Mouse (Mus musculus) CH12.LX (cell line): ENCODE data around the gene Arhgap25. TPM values are rescaled to one million over a fixed set of nuclear protein-coding genes. Genes with fewer than 3 reads are reported as not detected.

ENCODE experiments used
- DNase-seq: peaks from one replicate; pipeline ENCODE4 v3.0.0-alpha.2; 2013; ENCODE audit errors: extremely low read depth
- H3K27ac ChIP-seq: 2 replicates; pipeline ENCODE4 v1.5.1; 2012; ENCODE audit warnings: low read depth, mild to moderate bottlenecking, control low read depth, moderate library complexity; ENCODE audit not compliant: insufficient read depth
- H3K27me3 ChIP-seq: replicated peaks from 2 replicates; pipeline ENCODE3; 2012; ENCODE audit warnings: inconsistent platforms
- H3K36me3 ChIP-seq, 2 experiments: replicated peaks in 1 of 2; 2 replicates each; pipeline versions ENCODE3 to v1.6.1; 2012; ENCODE audit warnings: inconsistent platforms in 1 of 2, low read length in 1 of 2, mild to moderate bottlenecking in 1 of 2, mixed read lengths in 1 of 2, moderate library complexity in 1 of 2; ENCODE audit not compliant: control insufficient read depth in 1 of 2, insufficient read depth in 1 of 2
- H3K4me1 ChIP-seq, 2 experiments: 2 replicates each; pipeline ENCODE4 v1.6.1; 2012; ENCODE audit warnings: inconsistent platforms in 1 of 2, moderate library complexity in 1 of 2; ENCODE audit not compliant: insufficient read depth in 2 of 2, control insufficient read depth in 1 of 2
- H3K4me2 ChIP-seq: 2 replicates; pipeline ENCODE4 v1.6.1; 2012; ENCODE audit warnings: low read depth, mild to moderate bottlenecking, control low read depth; ENCODE audit not compliant: poor library complexity, insufficient read depth, severe bottlenecking
- H3K4me3 ChIP-seq, 3 experiments: fragments of 150-350 bp in 1 of 3; sonication (generic) in 1 of 3; replicated peaks in 1 of 3; 2 replicates each; pipeline versions ENCODE3 to v1.5.1; 2011 to 2012; ENCODE audit warnings: low read depth in 2 of 3, low read length in 2 of 3, mild to moderate bottlenecking in 2 of 3, moderate library complexity in 2 of 3, control low read depth in 1 of 3, improper control_type of control experiment in 1 of 3, inconsistent platforms in 1 of 3, mixed read lengths in 1 of 3; ENCODE audit not compliant: poor library complexity in 1 of 3
- H3K79me2 ChIP-seq: replicated peaks from 2 replicates; pipeline ENCODE4 v1.6.1; 2012; ENCODE audit warnings: mild to moderate bottlenecking, moderate library complexity; ENCODE audit not compliant: control insufficient read depth, poor library complexity, insufficient read depth, severe bottlenecking; ENCODE audit errors: extremely low read depth
- H3K9ac ChIP-seq: 2 replicates; pipeline ENCODE4 v1.6.1; 2012; ENCODE audit warnings: low read depth, mild to moderate bottlenecking, control low read depth, moderate library complexity; ENCODE audit not compliant: insufficient read depth
- H3K9me3 ChIP-seq: replicated peaks from 2 replicates; pipeline ENCODE3; 2012; ENCODE audit warnings: low read length, inconsistent platforms, mixed read lengths
- E2F4 ChIP-seq: IDR thresholded peaks from 2 replicates; pipeline ENCODE4 v1.6.1; 2011; ENCODE audit warnings: low read depth, low read length, improper control_type of control experiment; ENCODE audit not compliant: insufficient replicate concordance
- ELF1 ChIP-seq: IDR thresholded peaks from 2 replicates; pipeline ENCODE4 v1.6.1; 2014; ENCODE audit warnings: low read depth, mild to moderate bottlenecking, inconsistent platforms, low read length, improper control_type of control experiment
- EP300 ChIP-seq: IDR thresholded peaks from 2 replicates; pipeline ENCODE4 v1.6.1; 2011; ENCODE audit warnings: low read length, improper control_type of control experiment
- ETS1 ChIP-seq: conservative IDR thresholded peaks from 2 replicates; pipeline ENCODE4 v1.6.1; 2012; ENCODE audit warnings: low read depth, mild to moderate bottlenecking, inconsistent platforms, low read length, improper control_type of control experiment, moderate library complexity
- JUN ChIP-seq: IDR thresholded peaks from 2 replicates; pipeline ENCODE4 v1.6.1; 2011; ENCODE audit warnings: low read depth, mild to moderate bottlenecking, low read length, improper control_type of control experiment, moderate library complexity; ENCODE audit not compliant: insufficient read depth
- JUND ChIP-seq: conservative IDR thresholded peaks from 2 replicates; pipeline ENCODE4 v1.6.1; 2011; ENCODE audit warnings: low read depth, low read length, improper control_type of control experiment
- KAT2A ChIP-seq: IDR thresholded peaks from 2 replicates; pipeline ENCODE4 v1.6.1; 2012; ENCODE audit warnings: low read length, improper control_type of control experiment, inconsistent platforms; ENCODE audit not compliant: insufficient replicate concordance
- MAFK ChIP-seq: IDR thresholded peaks from 2 replicates; pipeline ENCODE4 v1.6.1; 2011; ENCODE audit warnings: low read length, improper control_type of control experiment; ENCODE audit not compliant: insufficient replicate concordance
- MAX ChIP-seq: IDR thresholded peaks from 2 replicates; pipeline ENCODE4 v1.6.1; 2011; ENCODE audit warnings: low read length, improper control_type of control experiment
- MAZ ChIP-seq: IDR thresholded peaks from 2 replicates; pipeline ENCODE4 v1.6.1; 2012; ENCODE audit warnings: low read depth, mild to moderate bottlenecking, inconsistent platforms, low read length, improper control_type of control experiment, moderate library complexity
- MYC ChIP-seq: IDR thresholded peaks from 2 replicates; pipeline ENCODE4 v1.6.1; 2011; ENCODE audit warnings: low read depth, mild to moderate bottlenecking, improper control_type of control experiment, low read length
- NRF1 ChIP-seq: IDR thresholded peaks from 2 replicates; pipeline ENCODE4 v1.6.1; 2014; ENCODE audit warnings: low read depth, mild to moderate bottlenecking, inconsistent platforms, low read length, improper control_type of control experiment, moderate library complexity
- POLR2A ChIP-seq: IDR thresholded peaks from 2 replicates; pipeline ENCODE4 v1.6.1; 2011; ENCODE audit warnings: low read depth, mild to moderate bottlenecking, improper control_type of control experiment, low read length
- RAD21 ChIP-seq: IDR thresholded peaks from 2 replicates; pipeline ENCODE4 v1.6.1; 2011; ENCODE audit warnings: low read depth, mild to moderate bottlenecking, low read length, improper control_type of control experiment, moderate library complexity
- RCOR1 ChIP-seq: conservative IDR thresholded peaks from 2 replicates; pipeline ENCODE4 v1.6.1; 2012; ENCODE audit warnings: low read depth, mild to moderate bottlenecking, inconsistent platforms, low read length, improper control_type of control experiment
- SIN3A ChIP-seq: IDR thresholded peaks from 2 replicates; pipeline ENCODE4 v1.6.1; 2012; ENCODE audit warnings: low read length, improper control_type of control experiment, inconsistent platforms
- SMC3 ChIP-seq: IDR thresholded peaks from 2 replicates; pipeline ENCODE4 v1.6.1; 2011; ENCODE audit warnings: low read depth, low read length, improper control_type of control experiment
- TBP ChIP-seq: conservative IDR thresholded peaks from 2 replicates; pipeline ENCODE4 v1.6.1; 2011; ENCODE audit warnings: low read depth, low read length, improper control_type of control experiment
- TCF12 ChIP-seq: IDR thresholded peaks from 2 replicates; pipeline ENCODE4 v1.6.1; 2014; ENCODE audit warnings: low read depth, mild to moderate bottlenecking, inconsistent platforms, low read length, improper control_type of control experiment
- USF1 ChIP-seq: IDR thresholded peaks from 2 replicates; pipeline ENCODE4 v1.6.1; 2014; ENCODE audit warnings: low read depth, mild to moderate bottlenecking, inconsistent platforms, low read length, improper control_type of control experiment
- USF2 ChIP-seq: conservative IDR thresholded peaks from 2 replicates; pipeline ENCODE4 v1.6.1; 2011; ENCODE audit warnings: low read depth, low read length, improper control_type of control experiment
- ZKSCAN1 ChIP-seq: IDR thresholded peaks from 2 replicates; pipeline ENCODE4 v1.6.1; 2012; ENCODE audit warnings: low read depth, inconsistent platforms, low read length, improper control_type of control experiment, borderline replicate concordance
- ZMIZ1 ChIP-seq: IDR thresholded peaks from 2 replicates; pipeline ENCODE4 v1.6.1; 2012; ENCODE audit warnings: low read depth, mild to moderate bottlenecking, inconsistent platforms, low read length, improper control_type of control experiment
- ZNF384 ChIP-seq: IDR thresholded peaks from 2 replicates; pipeline ENCODE4 v1.6.1; 2012; ENCODE audit warnings: low read depth, low read length, improper control_type of control experiment, inconsistent platforms
- dilution Hi-C: fragments of 300-500 bp; cut with MboI; formaldehyde crosslinking; loops from 2 replicates; pipeline ENCODE4 v1.14.3; 2020; ENCODE audit warnings: low sequenced_read_pairs; ENCODE audit not compliant: extremely low pct_unique_long_range_greater_than_20kb, extremely low pct_ligation_motif_present
- in situ Hi-C: fragments of 300-500 bp; cut with MboI; formaldehyde crosslinking; loops from 3 replicates; pipeline ENCODE4 v1.14.3; 2019; ENCODE audit warnings: low sequenced_read_pairs, low pct_ligation_motif_present, low pct_unique_long_range_greater_than_20kb, mixed read lengths
- polyA plus RNA-seq: library from polyadenylated mRNA; unstranded; fragments of >175 nt; gene quantifications from 2 replicates; pipeline ENCODE4 v1.2.1, GENCODE M21; 2012; ENCODE audit warnings: low read depth; ENCODE audit not compliant: insufficient read length
- total RNA-seq, 2 experiments: library from RNA; depleted of rRNA; stranded (reverse); fragments of 300-350 nt in 1 of 2; fragments of >200 nt in 1 of 2; gene quantifications; 2 replicates each; pipeline ENCODE4 v1.2.3; 2012 to 2014

Arhgap25 gene
- total and polyA plus RNA-seq, 3 experiments = 11.7 to 16.5 (median 12.5) TPM

- DNase-seq = no peak
- Histone ChIP-seq H3K4me1 (peaks cover 0 to 52% of the 10 kb centered on the region in 2 experiments; a peak in 3 of 4 replicates), H3K27ac (no peak overlapping the region), H3K79me2 (no peaks in the 10 kb centered on the region; the same call in 1 of the 2 replicates), H3K36me3 (peaks cover 0 to 33% of the 10 kb centered on the region in 2 experiments), H3K9me3 (peaks cover 3% of the 10 kb centered on the region), H3K4me3 (no peak overlapping the region), H3K9ac (no peak overlapping the region), H3K4me2 (no peak overlapping the region), H3K27me3 (no peaks in the 10 kb centered on the region)
- dilution Hi-C loops (no loop called here), in situ Hi-C loops (loop anchor here (10.0 kb wide), 1 partner anchor 45 kb away; no protein-coding TSS in a partner anchor)
- TF ChIP-seq ELF1 = no peak
- TF ChIP-seq JUN = no peak
- no peak for TF ChIP-seq E2F4
- no peak for TF ChIP-seq ZNF384
- TF ChIP-seq RCOR1 = no peak
- TF ChIP-seq SIN3A = no peak
- TF ChIP-seq SMC3 = no peak
Measured at GRCm38 (mm10) chr6:87509806-87510205, 23.3 kb downstream of the Arhgap25 start.

- Histone ChIP-seq H3K36me3 (peaks cover 0 to 28% of the 10 kb centered on the region in 2 experiments), H3K4me2 (no peak overlapping the region), H3K4me1 (peaks cover 25 to 67% of the 10 kb centered on the region in 2 experiments), H3K79me2 (no peaks in the 10 kb centered on the region), H3K27me3 (no peaks in the 10 kb centered on the region), H3K4me3 (no peak overlapping the region), H3K9ac (no peak overlapping the region), H3K9me3 (peaks cover 3% of the 10 kb centered on the region), H3K27ac (no peak overlapping the region)
- TF ChIP-seq RAD21 (no peak), MAFK (peak; percentile 83), ZKSCAN1 (no peak)
- dilution Hi-C loops = no loop called here
- no peak for DNase-seq
- in situ Hi-C loops = no loop called here
Measured at GRCm38 (mm10) chr6:87504875-87505274, 28.2 kb downstream of the Arhgap25 start.

- in situ Hi-C loops = no loop called here
- Histone ChIP-seq H3K79me2 (no peaks in the 10 kb centered on the region), H3K9me3 (peaks cover 3% of the 10 kb centered on the region), H3K27ac (no peak overlapping the region)
- dilution Hi-C loops = no loop called here
- no peak for TF ChIP-seq MAZ
- TF ChIP-seq USF2 = no peak
- TF ChIP-seq EP300 = no peak
- TF ChIP-seq MYC = no peak
- TF ChIP-seq E2F4 = no peak
- TF ChIP-seq TBP = no peak
- TF ChIP-seq KAT2A = no peak
- TF ChIP-seq POLR2A = no peak
- no peak for TF ChIP-seq TCF12
- no peak for TF ChIP-seq ELF1
- TF ChIP-seq ETS1 = no peak
- no peak for TF ChIP-seq MAX
- no peak for TF ChIP-seq JUND
- TF ChIP-seq NRF1 = no peak
- TF ChIP-seq ZMIZ1 = no peak
- TF ChIP-seq JUN = no peak
- TF ChIP-seq USF1 = no peak
- TF ChIP-seq ZNF384 = no peak
- TF ChIP-seq, all 38 proteins: peak for 0
- no peak overlapping the region for H3K4me2 ChIP-seq
- H3K36me3 ChIP-seq = peaks cover 0 to 31% of the 10 kb centered on the region in 2 experiments
- H3K4me1 ChIP-seq = peaks cover 31 to 67% of the 10 kb centered on the region in 2 experiments
- H3K27me3 ChIP-seq = no peaks in the 10 kb centered on the region
- H3K4me3 ChIP-seq = no peak overlapping the region
- peak; percentile 58 for DNase-seq
- H3K9ac ChIP-seq = no peak overlapping the region
Measured at GRCm38 (mm10) chr6:87503976-87504375, 29.1 kb downstream of the Arhgap25 start.
